Mouse (Mus musculus) thymus, adult 2 months (tissue): ENCODE data around the gene Card6. TPM values are rescaled to one million over a fixed set of nuclear protein-coding genes. Genes with fewer than 3 reads are reported as not detected.

Experiments
- DNase-seq: peaks from one replicate; pipeline ENCODE4 v3.0.0; 2021
- H3K27ac ChIP-seq: fragments of 200-500 bp; 2 replicates; pipeline ENCODE4 v1.5.1; 2012; ENCODE audit warnings: low read length, control low read depth; ENCODE audit not compliant: control insufficient read depth, insufficient read depth
- H3K27me3 ChIP-seq: fragments of 200-500 bp; 2 replicates; pipeline ENCODE4 v1.6.1; 2012; ENCODE audit warnings: mild to moderate bottlenecking, low read length, moderate library complexity, mixed read lengths; ENCODE audit not compliant: control insufficient read depth, insufficient read depth
- H3K36me3 ChIP-seq: fragments of 200-500 bp; 2 replicates; pipeline ENCODE4 v1.6.1; 2012; ENCODE audit warnings: mild to moderate bottlenecking, low read length, moderate library complexity; ENCODE audit not compliant: control insufficient read depth, insufficient read depth
- H3K4me1 ChIP-seq: fragments of 200-500 bp; replicated peaks from 2 replicates; pipeline ENCODE4 v1.6.1; 2012; ENCODE audit warnings: low read length; ENCODE audit not compliant: control insufficient read depth, insufficient read depth
- H3K4me3 ChIP-seq: fragments of 200-500 bp; 2 replicates; pipeline ENCODE4 v1.5.1; 2012; ENCODE audit warnings: mild to moderate bottlenecking, low read length, control low read depth, moderate library complexity; ENCODE audit not compliant: control insufficient read depth, insufficient read depth
- CTCF ChIP-seq: fragments of 200-500 bp; IDR thresholded peaks from 2 replicates; pipeline ENCODE4 v1.5.1; 2012; ENCODE audit warnings: mild to moderate bottlenecking, control low read depth, low read length, moderate library complexity, borderline replicate concordance; ENCODE audit not compliant: control insufficient read depth, poor library complexity, insufficient read depth; ENCODE audit errors: extremely low read depth
- POLR2A ChIP-seq: fragments of 200-500 bp; IDR thresholded peaks from 2 replicates; pipeline ENCODE4 v1.6.1; 2012; ENCODE audit warnings: mild to moderate bottlenecking, low read length, control low read depth, moderate library complexity; ENCODE audit not compliant: control insufficient read depth, poor library complexity, insufficient read depth; ENCODE audit errors: extremely low read depth
- WGBS: fragments of 180-500 bp; shearing (Covaris S2); methylation state at CpG from one replicate; pipeline ENCODE4 v1.1.7; 2018; 5-methylcytosine and 5-hydroxymethylcytosine counted together
- polyA plus RNA-seq: library from polyadenylated mRNA; depleted of rRNA; stranded (reverse); fragments of >200 nt; gene quantifications from 2 replicates; pipeline ENCODE4 v1.2.3, GENCODE M21; 2012; rRNA removed

The Card6 gene
- polyA plus RNA-seq, 1 experiment = 4.1 TPM

- H3K4me1 ChIP-seq = no peaks in the 10 kb centered on the region
- no peak for TF ChIP-seq POLR2A
- no peak for TF ChIP-seq CTCF
- no peak overlapping the region for H3K4me3 ChIP-seq
- H3K27me3 ChIP-seq = no peaks in the 10 kb centered on the region
- no peak for DNase-seq
- H3K36me3 ChIP-seq = no peaks in the 10 kb centered on the region
- WGBS = 12% methylated on average over 2 of the region's 2 CpGs
- no peak overlapping the region for H3K27ac ChIP-seq
Measured at GRCm38 (mm10) chr15:5086162-5086561, 22.2 kb downstream of the Card6 start.

- Histone ChIP-seq H3K4me1 (no peaks in the 10 kb centered on the region), H3K36me3 (no peaks in the 10 kb centered on the region), H3K27ac (no peak overlapping the region), H3K27me3 (no peaks in the 10 kb centered on the region), H3K4me3 (no peak overlapping the region)
- no peak for DNase-seq
- 87% methylated on average over 1 of the region's 1 CpGs for WGBS
- TF ChIP-seq POLR2A = no peak
- no peak for TF ChIP-seq CTCF
Measured at GRCm38 (mm10) chr15:5081235-5081634, 27.1 kb downstream of the Card6 start.

GRCm38 (mm10) chr15:5068801-5069518 is 39.4 kb downstream of the Card6 start:
- DNase-seq = peak; percentile 3
- Histone ChIP-seq H3K27me3 (no peaks in the 10 kb centered on the region), H3K27ac (no peak overlapping the region), H3K36me3 (no peaks in the 10 kb centered on the region), H3K4me3 (no peak overlapping the region), H3K4me1 (no peaks in the 10 kb centered on the region)
- TF ChIP-seq CTCF (no peak), POLR2A (no peak)
- WGBS = 70% methylated on average over 15 of the region's 15 CpGs

- Histone ChIP-seq H3K27me3 (no peaks in the 10 kb centered on the region), H3K4me3 (no peak within 1 kb of the TSS), H3K4me1 (no peaks in the 10 kb centered on the region), H3K36me3 (no peaks in the 10 kb centered on the region), H3K27ac (no peak within 1 kb of the TSS)
- TF ChIP-seq POLR2A = no peak
- TF ChIP-seq CTCF = no peak
- no peak for DNase-seq
Measured at GRCm38 (mm10) chr15:5063635-5064034, 44.7 kb downstream of the Card6 start, which contains the start of gene C7. Gene C7, minus strand, starts transcription at chr15:5063740.

Other genes starting within 250 kb of the Card6 start
- gene Mroh2b, start 209.8 kb downstream of the Card6 start, polyA plus RNA-seq = 0.07 TPM in 1 of 2 replicates, not detected in the other
- gene C7, start 44.8 kb downstream of the Card6 start, polyA plus RNA-seq = 0.45 and 0.77 TPM in 2 replicates
- 718 and 831 TPM in 2 replicates for gene Rpl37, start 8.1 kb upstream of the Card6 start, polyA plus RNA-seq
- 3.9 and 4.7 TPM in 2 replicates for gene Prkaa1, start 35.3 kb upstream of the Card6 start, polyA plus RNA-seq
- 3.8 and 4.9 TPM in 2 replicates for gene Ttc33, start 77.0 kb upstream of the Card6 start, polyA plus RNA-seq
- gene Ptger4, start 135.6 kb upstream of the Card6 start, polyA plus RNA-seq = 61.0 and 63.0 TPM in 2 replicates